Mouse (Mus musculus) ES-E14 (cell line): Measurements from ENCODE around the gene Myo1h.

Source experiments
- ZC3H11A ChIP-seq: IDR thresholded peaks from 2 replicates; pipeline ENCODE4 v1.6.1; 2012; ENCODE audit warnings: low read depth, mild to moderate bottlenecking, inconsistent platforms, low read length, borderline replicate concordance
- ZNF384 ChIP-seq: IDR thresholded peaks from 2 replicates; pipeline ENCODE4 v1.6.1; 2012; ENCODE audit warnings: low read depth, low read length, inconsistent platforms

DNA sequence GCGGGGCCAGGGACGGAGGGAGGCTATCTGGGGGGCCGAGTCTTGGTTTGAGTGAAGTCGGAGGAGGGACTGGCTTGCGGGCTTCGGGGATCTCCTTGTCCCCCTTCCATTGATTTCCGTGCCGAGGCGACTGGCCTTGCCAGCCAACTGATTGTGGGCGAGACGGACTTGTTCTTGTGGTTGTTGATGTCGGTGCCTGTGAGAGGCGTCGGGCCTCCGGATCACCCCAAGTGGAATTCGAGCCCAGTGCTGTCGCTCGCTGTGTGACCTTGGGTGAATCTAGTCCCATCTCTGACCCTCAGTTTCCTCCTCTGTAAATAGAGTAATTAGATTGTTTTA is 92.0 kb downstream of the Myo1h start:
- TF ChIP-seq ZC3H11A (no peak), ZNF384 (no peak)
